Mouse (Mus musculus) embryonic fibroblast, embryonic 13.5 days (primary cell): Measurements from ENCODE around the gene Mrpl52.

ENCODE experiments used
- CTCF ChIP-seq: IDR thresholded peaks from 2 replicates; pipeline ENCODE4 v1.5.1; 2011; ENCODE audit warnings: mild to moderate bottlenecking, control low read depth, low read length, moderate library complexity, borderline replicate concordance; ENCODE audit not compliant: insufficient read depth
- POLR2A ChIP-seq: IDR thresholded peaks from 2 replicates; pipeline ENCODE4 v1.6.1; 2011; ENCODE audit warnings: low read depth, mild to moderate bottlenecking, control low read depth, low read length, moderate library complexity

GRCm38 (mm10) chr14:54417623-54418081 lies 9.1 kb upstream of the Mrpl52 start, which contains the start of gene Slc7a7:
- TF ChIP-seq POLR2A, result 0 out of 2 replicates have a peak, but pooled peaks have one; percentile 15
- no peak for TF ChIP-seq CTCF
